Mouse (Mus musculus) layer of hippocampus, postnatal 10 days (tissue): Measurements from ENCODE around the gene Omp. TPM values are rescaled to one million over a fixed set of nuclear protein-coding genes. Genes with fewer than 3 reads are reported as not detected.
A peak's percentile ranks its signal among the peaks of the same experiment; 100 is the strongest.
"Not testable (repeated sequence)": the region's sequence is repeated elsewhere in the genome, so short reads cannot be mapped to it uniquely, and the experiment has no call there.

Experiments
- DNase-seq, 2 experiments: peaks; one replicate each; pipeline ENCODE4 v3.0.0; 2021; ENCODE audit warnings: low spot score in 2 of 2
- long read RNA-seq: library from polyadenylated mRNA; stranded (forward); transcript quantifications from one replicate; pipeline ENCODE4 v2.0.0, GENCODE M21; 2023
- total RNA-seq, 2 experiments: library from RNA; stranded (reverse); gene quantifications; 2 replicates each; pipeline ENCODE4 v1.2.3; 2021

Omp gene
- total RNA-seq = 1 to 10 TPM; 1.5 to 1.8 TPM
- long read RNA-seq = 0 reads

GRCm38 (mm10) chr7:98145402-98145801 is at the start of gene Omp:
Gene Omp, minus strand, starts transcription at chr7:98145502.
- DNase-seq = no peak

- peak in 1 of 2 experiments; percentile 35 for DNase-seq
Measured at GRCm38 (mm10) chr7:98194026-98194792, 48.9 kb upstream of the Omp start.

GRCm38 (mm10) chr7:98193515-98194025 is 48.3 kb upstream of the Omp start:
- peak; percentile 33 to 39 for DNase-seq

GRCm38 (mm10) chr7:98191571-98192250 is 46.4 kb upstream of the Omp start:
- DNase-seq = no peak

- no peak for DNase-seq
Measured at GRCm38 (mm10) chr7:98190578-98190977, 45.3 kb upstream of the Omp start.

GRCm38 (mm10) chr7:98189745-98190144 is 44.4 kb upstream of the Omp start:
- DNase-seq = no peak

GRCm38 (mm10) chr7:98188680-98189079 is 43.4 kb upstream of the Omp start:
- DNase-seq = no peak

GRCm38 (mm10) chr7:98188238-98188637 is 42.9 kb upstream of the Omp start:
- no peak for DNase-seq

- not testable (repeated sequence) for DNase-seq
Measured at GRCm38 (mm10) chr7:98187332-98187731, 42.0 kb upstream of the Omp start.

- DNase-seq = no peak
Measured at GRCm38 (mm10) chr7:98186637-98187036, 41.3 kb upstream of the Omp start.

- DNase-seq = peak; percentile 28 to 49
Measured at GRCm38 (mm10) chr7:98185326-98185725, 40.0 kb upstream of the Omp start.

- no peak for DNase-seq
Measured at GRCm38 (mm10) chr7:98178560-98179231, 33.4 kb upstream of the Omp start.

- DNase-seq = peak; percentile 41 to 68
Measured at GRCm38 (mm10) chr7:98177929-98178559, 32.7 kb upstream of the Omp start, which contains the start of gene Capn5. Gene Capn5, minus strand, starts transcription at chr7:98178274.

- DNase-seq = no peak
Measured at GRCm38 (mm10) chr7:98177566-98177928, 32.2 kb upstream of the Omp start.

GRCm38 (mm10) chr7:98177071-98177485 is 31.8 kb upstream of the Omp start:
- no peak for DNase-seq

- DNase-seq = no peak
Measured at GRCm38 (mm10) chr7:98176322-98177070, 31.2 kb upstream of the Omp start.

- no peak for DNase-seq
Measured at GRCm38 (mm10) chr7:98174883-98175755, 29.8 kb upstream of the Omp start.

- DNase-seq = no peak
Measured at GRCm38 (mm10) chr7:98173408-98173807, 28.1 kb upstream of the Omp start.

- DNase-seq = no peak
Measured at GRCm38 (mm10) chr7:98172661-98173060, 27.4 kb upstream of the Omp start.
